Mouse (Mus musculus): ENCODE measurements around the gene Sema4f.

Sema4f gene

DNA sequence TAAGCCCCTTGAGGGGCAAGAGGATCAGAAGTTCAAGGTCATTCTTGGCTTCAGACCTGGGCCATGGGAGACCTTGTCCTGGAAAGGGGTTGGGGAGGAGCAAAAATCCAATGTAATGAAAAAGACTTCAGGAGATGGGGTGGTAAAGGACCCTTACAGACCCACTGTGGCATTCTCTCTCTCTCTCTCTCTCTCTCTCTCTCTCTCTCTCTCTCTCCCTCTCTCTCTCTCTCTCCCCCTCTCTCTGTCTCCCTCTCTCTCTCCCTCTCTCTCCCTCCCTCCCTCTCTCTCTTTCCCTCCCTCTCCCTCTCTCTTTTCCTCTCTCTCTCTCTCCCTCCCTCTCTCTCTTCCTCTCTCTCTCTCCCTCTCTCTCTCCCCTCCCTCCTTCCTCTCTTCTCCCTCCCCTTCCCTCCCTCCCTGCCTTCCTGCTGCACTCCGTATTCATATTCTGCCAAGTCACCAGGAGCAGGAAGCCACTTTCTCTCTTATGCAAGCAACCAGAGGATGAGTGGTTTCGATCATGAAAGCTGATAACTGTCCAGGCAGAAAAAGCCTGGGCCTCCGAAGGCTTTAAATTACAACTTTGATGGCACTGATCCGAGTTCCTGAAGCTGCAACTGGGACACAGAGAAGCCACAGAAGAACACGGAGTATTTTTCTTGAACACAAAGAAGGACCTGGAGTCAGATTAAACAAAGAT lies 67.8 kb downstream of the Sema4f start:
- DNase-seq (ENCODE audit: low spot score): no peak

DNA sequence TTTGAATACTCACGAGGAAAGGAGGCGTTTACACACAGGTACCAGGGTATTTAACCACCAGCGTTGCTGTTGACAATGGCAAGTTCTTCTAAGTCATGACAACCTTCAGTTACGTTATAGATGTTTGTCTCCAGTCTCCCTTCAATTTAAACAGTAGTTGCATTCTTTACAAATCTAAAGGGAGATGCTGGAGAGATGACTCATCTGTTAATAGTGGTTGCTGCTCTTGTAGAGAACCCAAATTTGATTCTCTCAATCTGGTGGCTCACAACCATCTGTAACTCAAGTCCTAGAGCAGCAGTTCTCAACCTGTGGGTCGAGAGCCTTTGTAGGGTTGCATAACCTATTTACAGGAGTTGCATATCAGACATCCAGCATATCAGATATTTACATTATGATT lies 71.1 kb downstream of the Sema4f start:
- no peak for DNase-seq (ENCODE audit: low spot score)

DNA sequence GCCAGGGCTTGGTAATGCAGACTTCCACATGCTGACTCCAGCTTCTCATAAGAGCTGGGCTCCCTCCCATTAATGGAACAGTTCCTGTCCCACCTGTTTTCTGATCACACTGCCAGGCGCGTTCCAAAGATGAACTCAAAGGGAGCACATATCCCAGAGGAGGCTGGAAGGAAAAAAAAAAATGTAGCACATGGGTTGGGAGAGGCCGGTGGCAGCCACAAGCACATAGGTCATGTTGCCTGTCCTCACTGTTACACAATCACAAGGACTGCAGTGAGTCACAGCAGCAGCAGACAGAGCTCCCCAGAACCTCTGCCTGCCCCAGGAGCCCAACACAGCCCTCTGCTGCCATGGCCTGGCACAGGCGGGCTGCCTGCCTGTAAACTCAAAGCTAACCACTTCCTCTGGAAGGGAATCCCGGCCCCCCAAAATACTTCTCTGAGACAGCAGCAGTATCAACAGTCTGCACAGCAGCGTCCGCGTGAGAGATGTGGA lies 76.1 kb downstream of the Sema4f start:
- DNase-seq (ENCODE audit: low spot score): no peak

DNA sequence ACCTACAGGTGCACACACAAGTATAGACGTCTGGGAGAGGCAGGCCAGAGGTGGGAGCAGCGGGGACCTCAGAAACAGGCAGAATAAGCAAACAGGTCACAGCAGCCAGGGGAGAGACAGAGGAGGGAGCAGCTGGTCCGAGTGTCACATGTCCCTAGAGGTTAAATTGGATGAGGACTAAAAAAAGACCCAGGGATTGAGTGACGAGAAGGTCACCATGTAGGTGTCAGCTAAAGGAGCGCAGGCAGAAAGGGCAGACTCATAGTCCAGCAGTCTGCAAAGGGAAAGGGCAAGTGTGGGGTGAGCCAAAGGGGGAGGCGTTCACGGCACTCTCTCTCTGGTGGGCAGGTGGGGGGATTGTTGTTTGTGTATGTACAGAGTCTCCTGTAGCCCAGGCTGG lies 77.1 kb downstream of the Sema4f start:
- DNase-seq (ENCODE audit: low spot score): no peak

DNA sequence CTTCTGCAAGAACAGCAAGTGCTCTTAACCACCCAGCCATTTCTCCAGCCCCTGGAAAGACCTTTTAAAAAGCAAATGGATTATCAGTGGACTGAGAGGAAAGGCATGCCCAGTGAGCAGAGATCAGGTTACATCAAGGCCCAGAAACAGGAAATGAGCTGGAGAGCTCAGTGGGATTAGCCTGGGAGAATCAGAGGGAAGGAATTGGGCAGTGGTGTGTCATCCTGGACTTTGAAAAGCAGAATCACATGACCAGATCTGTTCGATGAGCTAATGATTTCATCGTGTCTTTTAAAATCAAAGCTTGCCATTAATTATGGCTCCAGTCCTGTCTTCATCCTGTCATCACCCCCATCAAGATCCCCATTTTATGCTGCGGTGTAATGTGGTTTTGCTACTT lies 77.5 kb downstream of the Sema4f start:
- DNase-seq (ENCODE audit: low spot score): peak; percentile 57
